Mouse (Mus musculus) heart, postnatal 0 days (tissue): ENCODE measurements around the gene Sparc.
A peak's percentile ranks its signal among the peaks of the same experiment; 100 is the strongest.

Experiments used
- CTCF ChIP-seq: IDR thresholded peaks from 2 replicates; pipeline ENCODE4 v1.5.1; 2016; ENCODE audit warnings: antibody characterized with exemption, control low read depth, low read depth
- EP300 ChIP-seq: IDR thresholded peaks from 2 replicates; pipeline ENCODE4 v1.6.1; 2016; ENCODE audit warnings: antibody characterized with exemption, low read depth

GRCm38 (mm10) chr11:55469048-55469843 lies 46.3 kb upstream of the Sparc start, which contains the start of gene G3bp1:
- TF ChIP-seq CTCF (peak; percentile 59), EP300 (peak; percentile 87)
